Mouse (Mus musculus): ENCODE measurements around the gene Tmprss12. TPM values are rescaled to one million over a fixed set of nuclear protein-coding genes. Genes with fewer than 3 reads are reported as not detected.
A peak's percentile ranks its signal among the peaks of the same experiment; 100 is the strongest.

The Tmprss12 gene
- polyA plus RNA-seq (2016; fragmentation: Nextera tagmentation; extraction: Ambion mirVana), result not detected in 2 replicates

GRCm38 (mm10) chr15:100280626-100281025, at the start of gene Tmprss12:
TSS of gene Tmprss12 (plus strand) at chr15:100280837.
- no peak within 1 kb of the TSS for H3K4me3 ChIP-seq
- no peaks in the 10 kb centered on the region for H3K27me3 ChIP-seq (replicated peaks)
- 88% methylated on average over 20 of the region's 20 CpGs for WGBS (ENCODE audit: insufficient replicate concordance)
- peaks cover 7% of the 10 kb centered on the region for H3K9me3 ChIP-seq (replicated peaks)
- peaks cover 4% of the 10 kb centered on the region; the same call in 1 of the 2 replicates for H3K36me3 ChIP-seq
- H3K4me1 ChIP-seq, result no peaks in the 10 kb centered on the region
- no peak within 1 kb of the TSS for H3K9ac ChIP-seq
- no peak within 1 kb of the TSS for H3K27ac ChIP-seq
- no peak within 1 kb of the TSS for H3K4me2 ChIP-seq
- ATAC-seq, result no peak

- no peak for ATAC-seq
- Histone ChIP-seq H3K4me2 (peak overlapping the region; percentile 14; the same call in 1 of the 2 replicates), H3K4me3 (no peak overlapping the region), H3K27me3 (replicated peaks) (no peaks in the 10 kb centered on the region), H3K9ac (peak overlapping the region; percentile 22; the same call in 1 of the 2 replicates), H3K27ac (peak overlapping the region; percentile 59), H3K36me3 (peaks cover 49% of the 10 kb centered on the region), H3K9me3 (replicated peaks) (0 out of 2 replicates have a peak, but pooled peaks cover 3% of the 10 kb centered on the region), H3K4me1 (peaks cover 74% of the 10 kb centered on the region)
- 70% methylated on average over 14 of the region's 14 CpGs for WGBS (ENCODE audit: insufficient replicate concordance)
These were observed 48.8 kb upstream of the Tmprss12 start for GRCm38 (mm10) chr15:100231616-100232525.

GRCm38 (mm10) chr15:100235208-100235965, 45.2 kb upstream of the Tmprss12 start:
- H3K36me3 ChIP-seq, result peaks cover 83% of the 10 kb centered on the region
- H3K4me3 ChIP-seq, result no peak overlapping the region
- H3K4me2 ChIP-seq, result no peak overlapping the region
- no peaks in the 10 kb centered on the region for H3K27me3 ChIP-seq (replicated peaks)
- peak; percentile 71 for ATAC-seq
- H3K27ac ChIP-seq, result peak overlapping the region; percentile 51; the same call in 1 of the 2 replicates
- no peak overlapping the region for H3K9ac ChIP-seq
- H3K4me1 ChIP-seq, result peaks cover 63% of the 10 kb centered on the region
- WGBS (ENCODE audit: insufficient replicate concordance), result 42% methylated on average over 12 of the region's 12 CpGs
- H3K9me3 ChIP-seq (replicated peaks), result 0 out of 2 replicates have a peak, but pooled peaks cover 3% of the 10 kb centered on the region

- Histone ChIP-seq H3K27me3 (replicated peaks) (no peaks in the 10 kb centered on the region), H3K4me3 (no peak overlapping the region), H3K9me3 (replicated peaks) (0 out of 2 replicates have a peak, but pooled peaks cover 3% of the 10 kb centered on the region), H3K36me3 (peaks cover 98% of the 10 kb centered on the region), H3K27ac (no peak overlapping the region; the same call in 1 of the 2 replicates), H3K9ac (no peak overlapping the region), H3K4me1 (peaks cover 53% of the 10 kb centered on the region), H3K4me2 (no peak overlapping the region)
- 72% methylated on average over 6 of the region's 6 CpGs for WGBS (ENCODE audit: insufficient replicate concordance)
- no peak for ATAC-seq
These were observed 43.7 kb upstream of the Tmprss12 start for GRCm38 (mm10) chr15:100236952-100237351.

GRCm38 (mm10) chr15:100241780-100242179, 38.9 kb upstream of the Tmprss12 start:
- no peaks in the 10 kb centered on the region for H3K27me3 ChIP-seq (replicated peaks)
- H3K27ac ChIP-seq, result no peak overlapping the region
- no peak overlapping the region for H3K4me2 ChIP-seq
- H3K36me3 ChIP-seq, result peaks cover 98% of the 10 kb centered on the region
- no peak overlapping the region for H3K4me3 ChIP-seq
- peaks cover 12% of the 10 kb centered on the region; the same call in 1 of the 2 replicates for H3K4me1 ChIP-seq
- no peak overlapping the region for H3K9ac ChIP-seq
- ATAC-seq, result no peak
- WGBS (ENCODE audit: insufficient replicate concordance), result 75% methylated on average over 6 of the region's 6 CpGs
- no peaks in the 10 kb centered on the region for H3K9me3 ChIP-seq (replicated peaks)

GRCm38 (mm10) chr15:100245951-100246350, 34.7 kb upstream of the Tmprss12 start:
- H3K36me3 ChIP-seq, result peaks cover 99% of the 10 kb centered on the region
- no peak overlapping the region for H3K27ac ChIP-seq
- H3K4me3 ChIP-seq, result no peak overlapping the region
- no peaks in the 10 kb centered on the region for H3K27me3 ChIP-seq (replicated peaks)
- H3K9me3 ChIP-seq (replicated peaks), result no peaks in the 10 kb centered on the region
- ATAC-seq, result no peak
- no peak overlapping the region for H3K4me2 ChIP-seq
- no peak overlapping the region for H3K9ac ChIP-seq
- 94% methylated on average over 7 of the region's 7 CpGs for WGBS (ENCODE audit: insufficient replicate concordance)
- peaks cover 6% of the 10 kb centered on the region; the same call in 1 of the 2 replicates for H3K4me1 ChIP-seq

GRCm38 (mm10) chr15:100247296-100247695, 33.3 kb upstream of the Tmprss12 start:
- Histone ChIP-seq H3K27ac (no peak overlapping the region), H3K9ac (no peak overlapping the region), H3K27me3 (replicated peaks) (no peaks in the 10 kb centered on the region), H3K9me3 (replicated peaks) (no peaks in the 10 kb centered on the region), H3K4me2 (no peak overlapping the region), H3K4me3 (no peak overlapping the region), H3K36me3 (peaks cover 99% of the 10 kb centered on the region), H3K4me1 (no peaks in the 10 kb centered on the region)
- whole genome bisulfite sequencing (ENCODE audit: insufficient replicate concordance), result 89% methylated on average over 9 of the region's 9 CpGs
- no peak for ATAC-seq

GRCm38 (mm10) chr15:100248665-100249433, 31.8 kb upstream of the Tmprss12 start:
- Histone ChIP-seq H3K4me1 (no peaks in the 10 kb centered on the region), H3K9me3 (replicated peaks) (no peaks in the 10 kb centered on the region), H3K4me2 (no peak overlapping the region), H3K27ac (no peak overlapping the region), H3K9ac (no peak overlapping the region), H3K4me3 (no peak overlapping the region), H3K27me3 (replicated peaks) (no peaks in the 10 kb centered on the region), H3K36me3 (peaks cover 99% of the 10 kb centered on the region)
- 67% methylated on average over 6 of the region's 6 CpGs for WGBS (ENCODE audit: insufficient replicate concordance)
- no peak for ATAC-seq

- H3K36me3 ChIP-seq, result peaks cover 100% of the 10 kb centered on the region
- no peaks in the 10 kb centered on the region for H3K27me3 ChIP-seq (replicated peaks)
- no peak overlapping the region for H3K27ac ChIP-seq
- no peaks in the 10 kb centered on the region for H3K9me3 ChIP-seq (replicated peaks)
- no peak for ATAC-seq
- H3K9ac ChIP-seq, result no peak overlapping the region
- no peaks in the 10 kb centered on the region for H3K4me1 ChIP-seq
- no peak overlapping the region for H3K4me2 ChIP-seq
- no peak overlapping the region for H3K4me3 ChIP-seq
- 84% methylated on average over 6 of the region's 6 CpGs for WGBS (ENCODE audit: insufficient replicate concordance)
These were observed 29.4 kb upstream of the Tmprss12 start for GRCm38 (mm10) chr15:100251153-100251780.

- ATAC-seq, result no peak
- H3K4me2 ChIP-seq, result no peak overlapping the region
- H3K4me3 ChIP-seq, result no peak overlapping the region
- H3K9me3 ChIP-seq (replicated peaks), result no peaks in the 10 kb centered on the region
- H3K36me3 ChIP-seq, result peaks cover 95% of the 10 kb centered on the region
- WGBS (ENCODE audit: insufficient replicate concordance), result 81% methylated on average over 6 of the region's 6 CpGs
- H3K4me1 ChIP-seq, result no peaks in the 10 kb centered on the region
- no peak overlapping the region for H3K27ac ChIP-seq
- H3K27me3 ChIP-seq (replicated peaks), result no peaks in the 10 kb centered on the region
- H3K9ac ChIP-seq, result no peak overlapping the region
These were observed 24.3 kb upstream of the Tmprss12 start for GRCm38 (mm10) chr15:100256386-100256785.

- Histone ChIP-seq H3K36me3 (peaks cover 95% of the 10 kb centered on the region), H3K9me3 (replicated peaks) (no peaks in the 10 kb centered on the region), H3K4me3 (no peak overlapping the region), H3K27me3 (replicated peaks) (no peaks in the 10 kb centered on the region), H3K4me1 (no peaks in the 10 kb centered on the region), H3K4me2 (no peak overlapping the region), H3K27ac (no peak overlapping the region), H3K9ac (no peak overlapping the region)
- no peak for ATAC-seq
- WGBS (ENCODE audit: insufficient replicate concordance), result 81% methylated on average over 5 of the region's 5 CpGs
These were observed 23.3 kb upstream of the Tmprss12 start for GRCm38 (mm10) chr15:100257305-100257704.

All from liver, embryonic 12.5 days (tissue).